Mouse (Mus musculus) kidney, adult 18-20 months (tissue): ENCODE data around the gene Stard13.

Experiments used
- DNase-seq: peaks from one replicate; pipeline ENCODE4 v3.0.0; 2021

The Stard13 gene

GRCm38 (mm10) chr5:151223696-151224366, 9.8 kb downstream of the Stard13 start:
- DNase-seq = no peak

GRCm38 (mm10) chr5:151222791-151223190, 10.8 kb downstream of the Stard13 start:
- no peak for DNase-seq

- peak; percentile 21 for DNase-seq
Observed at GRCm38 (mm10) chr5:151218689-151219115, 14.9 kb downstream of the Stard13 start.

GRCm38 (mm10) chr5:151213097-151213496, 20.5 kb downstream of the Stard13 start:
- DNase-seq = no peak

DNA sequence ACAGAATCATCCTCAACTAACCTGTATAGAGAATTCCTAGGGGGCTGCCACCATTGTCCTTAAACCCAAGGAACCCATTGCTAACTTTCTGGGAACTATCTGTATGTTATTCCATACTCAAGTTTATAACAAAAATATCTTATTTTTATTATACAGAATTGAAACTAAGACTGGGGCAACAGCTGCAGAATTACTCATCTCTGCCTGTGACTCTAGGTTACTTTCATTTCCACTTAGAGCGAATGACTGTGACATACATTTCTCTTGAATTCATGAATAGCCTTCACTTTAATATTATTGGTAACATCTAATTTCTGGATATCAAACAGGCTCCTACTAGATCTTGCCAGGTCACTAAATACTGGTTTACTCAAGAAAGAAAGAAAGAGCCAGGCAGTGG, 22.8 kb downstream of the Stard13 start:
- no peak for DNase-seq

DNA sequence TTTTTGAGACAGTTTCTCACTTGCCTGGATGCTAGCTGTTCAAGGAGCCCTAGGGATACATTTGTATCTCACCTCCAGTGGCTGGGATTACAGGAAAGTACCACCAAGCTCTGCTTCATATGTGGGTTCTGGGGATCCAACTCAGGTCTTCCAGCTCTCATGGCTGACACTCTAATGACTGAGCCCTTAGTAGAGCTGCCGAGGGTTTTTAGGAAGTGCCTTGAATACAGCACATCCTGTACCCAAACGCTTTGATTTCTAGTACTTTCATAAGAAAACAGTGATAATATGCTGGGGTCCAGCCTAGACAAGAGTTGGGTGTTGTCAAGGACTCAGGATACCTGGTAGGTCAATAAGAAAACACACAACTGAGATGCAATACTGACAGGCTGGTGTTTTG, 23.6 kb downstream of the Stard13 start:
- DNase-seq = no peak

DNA sequence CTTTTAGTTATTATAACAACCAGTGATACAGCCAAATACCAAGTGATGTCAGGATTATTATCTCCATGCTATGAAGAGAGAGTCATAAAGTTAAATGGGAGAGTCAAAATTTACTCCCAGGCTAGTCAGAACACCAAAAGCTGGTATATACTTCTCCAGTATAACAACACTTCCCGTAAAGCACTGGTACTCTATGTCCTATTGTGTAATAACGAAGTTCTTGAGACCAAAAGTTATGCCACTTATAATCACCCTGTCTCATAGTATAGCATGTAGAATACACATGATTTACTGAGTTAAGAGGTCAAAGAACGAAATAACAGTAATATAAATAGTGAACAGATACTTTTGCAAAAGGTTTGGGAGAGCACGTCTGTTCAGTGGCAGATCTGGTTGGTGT, 28.6 kb downstream of the Stard13 start:
- DNase-seq = no peak

- DNase-seq = no peak
Observed at GRCm38 (mm10) chr5:151202925-151203324, 30.7 kb downstream of the Stard13 start.

DNA sequence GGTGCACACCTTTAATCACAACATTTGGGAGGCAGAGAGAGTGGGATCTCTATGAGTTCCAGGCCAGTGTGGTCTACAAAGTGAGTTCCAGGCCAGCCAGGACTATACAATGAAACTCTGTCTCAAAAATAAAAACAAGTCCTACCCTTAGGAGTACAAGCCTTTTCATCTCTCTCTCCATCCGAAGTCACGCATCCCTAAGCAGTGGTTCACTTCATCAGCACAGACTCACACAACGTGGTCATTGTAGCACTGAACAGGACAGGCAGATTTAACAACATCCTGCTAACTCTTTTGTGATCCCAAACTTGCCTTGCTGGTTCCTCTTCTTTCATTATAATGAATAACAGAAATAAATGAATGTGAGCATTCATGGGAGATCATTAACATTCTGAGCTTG, 32.4 kb downstream of the Stard13 start:
- no peak for DNase-seq

- DNase-seq = no peak
Observed at GRCm38 (mm10) chr5:151199235-151199634, 34.4 kb downstream of the Stard13 start.

- DNase-seq = no peak
Observed at GRCm38 (mm10) chr5:151196603-151197272, 36.9 kb downstream of the Stard13 start.

- no peak for DNase-seq
Observed at GRCm38 (mm10) chr5:151193885-151194520, 39.6 kb downstream of the Stard13 start.

DNA sequence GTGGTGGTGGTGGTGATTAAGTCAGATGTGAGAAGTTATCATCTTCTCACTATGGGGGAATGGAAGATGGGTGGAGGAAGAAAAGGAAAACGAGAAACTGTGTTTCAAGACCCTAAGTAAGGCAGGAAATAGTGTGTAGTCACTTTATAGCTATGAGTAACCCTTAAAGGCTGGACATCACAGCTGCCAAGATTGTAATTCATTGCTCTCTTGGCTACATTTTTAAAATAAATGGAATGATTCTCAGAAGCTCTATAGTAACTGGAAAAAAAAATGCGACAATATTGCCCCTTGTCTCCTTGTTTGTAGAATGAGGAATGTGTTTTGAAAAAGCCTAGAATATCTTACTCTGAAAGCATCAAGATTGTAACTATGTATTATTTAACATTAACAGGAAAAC, 41.4 kb downstream of the Stard13 start:
- no peak for DNase-seq

GRCm38 (mm10) chr5:151190764-151191163, 42.9 kb downstream of the Stard13 start:
- no peak for DNase-seq

DNA sequence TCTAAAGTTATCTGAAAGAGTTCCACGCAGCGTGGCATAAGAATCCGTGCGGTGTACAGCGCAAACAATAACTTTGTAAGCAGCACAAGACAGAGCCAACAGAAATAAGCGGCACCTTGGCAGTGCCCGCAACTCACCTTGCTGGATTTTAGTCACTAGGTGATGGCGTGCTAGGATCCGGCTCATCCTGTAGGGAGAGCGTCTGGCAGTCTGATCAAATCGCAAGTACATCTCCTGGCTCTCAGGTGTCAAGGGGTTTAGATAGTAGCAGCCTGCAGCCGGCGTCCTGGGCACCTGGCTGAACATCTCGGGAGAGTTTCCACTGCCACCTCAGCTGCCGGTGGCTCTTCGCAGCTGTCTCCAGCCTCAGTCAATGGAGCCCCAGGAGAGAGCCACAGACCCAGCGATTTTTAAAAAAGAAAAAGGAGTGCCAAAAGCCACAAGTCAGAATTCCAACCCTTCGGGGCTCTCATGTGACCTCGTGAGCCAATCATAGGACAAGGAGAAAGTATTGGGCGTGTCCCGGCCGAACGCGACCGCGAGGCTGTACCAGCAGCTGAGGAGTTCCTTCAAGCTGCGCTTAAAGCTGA, 43.8 kb downstream of the Stard13 start:
- peak; percentile 77 for DNase-seq

GRCm38 (mm10) chr5:151189321-151189720, 44.3 kb downstream of the Stard13 start:
- DNase-seq = no peak

DNA sequence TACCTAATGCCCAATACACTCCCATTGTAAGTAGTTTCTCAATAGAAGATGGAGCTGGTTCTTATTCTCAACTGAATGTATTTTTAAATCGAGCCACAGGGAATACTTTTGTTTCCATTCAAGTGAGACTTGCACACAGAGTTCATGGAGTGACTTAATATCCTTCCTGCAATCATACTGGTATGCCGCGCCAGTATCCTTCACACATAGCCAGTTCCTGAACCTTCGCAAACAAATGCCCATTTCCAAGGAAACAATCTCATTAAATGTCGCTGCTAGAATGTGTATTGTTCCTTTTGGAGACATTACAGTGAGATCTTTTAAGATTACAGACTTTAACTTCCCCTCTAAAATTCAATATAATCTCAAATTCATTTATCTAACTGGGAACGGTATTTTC, 45.0 kb downstream of the Stard13 start:
- DNase-seq = no peak

DNA sequence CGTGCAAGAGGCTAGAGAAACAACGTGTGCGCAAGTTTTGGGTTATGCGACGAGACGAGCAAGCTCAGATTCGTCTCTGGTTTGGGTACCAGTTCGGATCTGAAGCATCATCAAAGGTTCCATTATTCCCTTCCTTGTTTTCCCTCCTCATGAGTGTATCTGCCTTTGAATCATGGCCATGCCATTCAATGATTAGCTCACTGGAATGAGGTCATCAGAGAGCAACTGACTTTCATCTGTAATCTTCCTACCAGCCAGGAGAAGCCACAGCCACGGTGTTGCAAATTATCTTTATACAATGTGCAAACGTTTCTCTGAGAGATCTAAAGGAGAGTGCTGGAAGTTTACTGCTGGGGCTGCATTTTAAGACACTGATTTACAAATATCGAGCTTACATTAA, 46.3 kb downstream of the Stard13 start:
- no peak for DNase-seq

- no peak for DNase-seq
Observed at GRCm38 (mm10) chr5:151185286-151185856, 48.3 kb downstream of the Stard13 start.

DNA sequence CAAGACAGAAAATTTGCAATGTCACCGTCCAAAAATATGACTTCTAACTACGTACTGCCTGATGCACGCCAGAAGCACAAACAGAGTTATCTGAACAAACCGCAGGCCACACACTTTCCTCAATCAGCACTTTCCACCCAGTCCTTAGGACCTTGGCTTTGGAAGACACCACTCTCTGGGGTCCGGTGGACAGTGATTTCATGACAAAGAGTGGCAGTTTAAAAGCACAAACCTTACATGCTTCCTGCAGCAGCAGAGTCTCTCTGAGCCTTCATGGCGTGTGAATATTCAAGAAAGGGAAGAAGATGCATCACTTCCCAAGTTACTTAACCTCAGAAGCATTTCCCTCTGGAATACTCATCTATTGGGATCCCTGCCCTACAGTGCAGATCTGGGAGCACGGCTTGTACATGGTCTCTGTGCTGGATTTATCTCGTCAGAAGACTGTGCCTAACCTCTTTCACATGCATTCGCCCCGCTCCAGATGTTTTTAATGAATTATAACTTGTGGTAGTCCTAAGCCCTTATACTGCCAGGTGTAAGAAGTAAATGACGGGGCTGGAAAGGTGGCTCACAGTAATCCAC, 49.9 kb downstream of the Stard13 start:
- no peak for DNase-seq

DNA sequence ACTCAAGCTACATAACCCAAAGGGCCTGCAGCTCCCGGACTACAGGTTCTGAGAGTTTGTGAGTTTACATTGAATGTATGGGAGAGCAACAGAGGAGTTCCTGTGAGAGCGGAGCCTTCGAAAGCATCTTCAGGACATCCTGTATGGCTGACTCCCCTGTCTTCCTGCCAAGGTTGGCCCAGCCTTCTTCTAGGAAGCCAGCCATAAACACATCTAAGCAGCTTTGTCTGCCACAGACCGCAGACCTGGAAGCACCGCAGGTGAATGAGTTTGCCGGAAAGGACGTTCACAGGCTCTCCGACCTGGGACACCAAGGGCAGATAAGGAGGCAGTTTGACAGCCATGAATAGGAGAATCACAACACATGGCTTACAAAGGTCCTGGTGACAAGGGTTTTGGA, 52.3 kb downstream of the Stard13 start:
- DNase-seq = no peak

DNA sequence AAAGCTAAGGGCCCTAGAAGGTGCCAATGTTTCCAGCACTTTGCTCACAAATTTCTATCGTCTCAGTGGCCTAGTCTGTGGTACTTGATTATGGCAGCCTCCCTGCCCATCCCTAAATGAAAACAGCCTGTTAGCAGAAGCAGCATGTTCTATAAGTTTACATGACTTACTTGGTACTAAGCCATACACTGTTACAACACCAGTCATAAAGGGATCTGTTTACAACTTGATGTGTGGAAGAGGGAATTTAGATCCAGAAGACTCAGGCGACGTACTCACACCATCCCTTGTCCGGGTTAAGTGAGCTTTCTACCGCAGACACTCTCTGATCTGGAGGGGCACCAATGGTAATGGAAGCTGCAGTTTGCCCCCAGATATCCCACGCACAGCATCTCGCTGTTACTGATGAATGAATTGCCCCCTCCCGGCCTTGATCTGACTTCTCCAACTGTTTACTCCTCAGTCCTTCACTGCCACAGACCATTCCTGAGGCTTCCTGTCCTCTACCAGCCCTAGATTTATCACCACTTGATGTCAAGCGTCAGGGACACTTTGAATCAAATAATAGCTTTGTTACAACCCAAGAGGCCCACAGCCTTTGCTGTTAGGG, 53.4 kb downstream of the Stard13 start:
- no peak for DNase-seq

GRCm38 (mm10) chr5:151177171-151177570, 56.5 kb downstream of the Stard13 start:
- no peak for DNase-seq
